ENCODE assay signal across 22 mouse cellular contexts in genomic region chr13:58947056-58947455, GRCm38 (mm10).
DNase-seq lines count a peak whose midpoint lies in the region; ATAC-seq and TF ChIP-seq lines count a peak whose summit lies in the region.
"Had no signal": no experiment of that assay in that cellular context is flagged by ENCODE, and none has a peak within 500 bp of the region (broad histone marks: within the 10 kb centered on the region; RNA-seq: fewer than 3 reads in every experiment).

No protein-coding gene starts in this region.

- 41% methylated on average over 9 of the region's 9 CpGs for WGBS in forebrain, postnatal 0 days
- WGBS in forebrain, embryonic 12.5 days, result 43% methylated on average over 9 of the region's 9 CpGs
- 44% methylated on average over 9 of the region's 9 CpGs for WGBS in midbrain, embryonic 11.5 days
- 48% methylated on average over 9 of the region's 9 CpGs for WGBS in midbrain, embryonic 10.5 days
- 35% methylated on average over 9 of the region's 9 CpGs for WGBS in midbrain, postnatal 0 days

- no peaks in the 10 kb centered on the region for H3K4me1 ChIP-seq in forebrain, postnatal 0 days (ENCODE audit: insufficient read depth)
- no peaks in the 10 kb centered on the region for H3K4me1 ChIP-seq in forebrain, embryonic 12.5 days
- H3K4me1 ChIP-seq in midbrain, embryonic 11.5 days (ENCODE audit: control insufficient read depth, insufficient read depth, low read length), result no peaks in the 10 kb centered on the region
- H3K4me1 ChIP-seq in midbrain, embryonic 10.5 days, result peaks cover 14% of the 10 kb centered on the region
- H3K4me1 ChIP-seq in midbrain, postnatal 0 days (ENCODE audit: insufficient read depth, low read length), result peaks cover 12% of the 10 kb centered on the region
- H3K4me1 ChIP-seq: limb, embryonic 10.5 days; megakaryocyte, embryonic 14.5 days had no signal

- DNase-seq in forebrain, postnatal 0 days, result no peak
- DNase-seq in midbrain, embryonic 11.5 days (ENCODE audit: low spot score, missing footprints), result peak; percentile 47
- no peak for DNase-seq in midbrain, embryonic 10.5 days (ENCODE audit: low spot score)
- DNase-seq in c-Kit-positive CD71-positive TER-119-positive erythroid progenitor cells, embryonic 14.5 days (ENCODE audit: low spot score), result peak; percentile 14
- no peak for DNase-seq in midbrain, postnatal 0 days (ENCODE audit: low spot score)
- DNase-seq in right cerebral cortex, postnatal 14 days, result no peak
- no peak for DNase-seq in adrenal gland, postnatal 14 days
- DNase-seq: adrenal gland, adult 2 months; B cell, adult 2 months; cerebellum, adult 11 months; gastrocnemius, adult 2 months; heart, postnatal 10 days; kidney, adult 18-20 months; layer of hippocampus, postnatal 36 days; lung, adult 2 months; thymus, postnatal 14 days had no signal

- H3K9ac ChIP-seq in forebrain, postnatal 0 days, result no peak overlapping the region
- H3K9ac ChIP-seq in forebrain, embryonic 12.5 days, result no peak overlapping the region
- no peak overlapping the region for H3K9ac ChIP-seq in midbrain, embryonic 11.5 days (ENCODE audit: low read length)
- H3K9ac ChIP-seq in midbrain, postnatal 0 days (replicated peaks; ENCODE audit: low read length, poor library complexity, severe bottlenecking), result no peak overlapping the region

- ATAC-seq in forebrain, postnatal 0 days, result no peak
- ATAC-seq in forebrain, embryonic 12.5 days (ENCODE audit: low FRiP score), result no peak
- ATAC-seq in midbrain, embryonic 11.5 days (ENCODE audit: low FRiP score), result no peak
- ATAC-seq in midbrain, postnatal 0 days (ENCODE audit: low FRiP score), result no peak

- H3K36me3 ChIP-seq in forebrain, postnatal 0 days (ENCODE audit: insufficient read depth), result no peaks in the 10 kb centered on the region
- no peaks in the 10 kb centered on the region for H3K36me3 ChIP-seq in forebrain, embryonic 12.5 days (replicated peaks)
- H3K36me3 ChIP-seq in midbrain, embryonic 11.5 days (ENCODE audit: control insufficient read depth, insufficient read depth, low read length), result no peaks in the 10 kb centered on the region
- H3K36me3 ChIP-seq in midbrain, embryonic 10.5 days, result no peaks in the 10 kb centered on the region
- H3K36me3 ChIP-seq in midbrain, postnatal 0 days (ENCODE audit: insufficient read depth, low read length), result no peaks in the 10 kb centered on the region
- H3K36me3 ChIP-seq: limb, embryonic 10.5 days had no signal

- no peak for TF ChIP-seq CTCF in forebrain, postnatal 0 days (IDR thresholded peaks at IDR 0.05; ENCODE audit: low read depth)
- TF ChIP-seq CTCF in midbrain, postnatal 0 days (IDR thresholded peaks at IDR 0.05), result no peak

- no peak overlapping the region for H3K4me3 ChIP-seq in forebrain, postnatal 0 days (ENCODE audit: low read depth, low read length)
- no peak overlapping the region for H3K4me3 ChIP-seq in forebrain, embryonic 12.5 days (replicated peaks)
- H3K4me3 ChIP-seq in midbrain, embryonic 11.5 days (ENCODE audit: low read depth, low read length), result no peak overlapping the region
- H3K4me3 ChIP-seq in midbrain, embryonic 10.5 days, result no peak overlapping the region
- H3K4me3 ChIP-seq in midbrain, postnatal 0 days (ENCODE audit: low read depth, low read length), result no peak overlapping the region
- H3K4me3 ChIP-seq: gastrocnemius, adult 2 months; limb, embryonic 10.5 days; megakaryocyte, embryonic 14.5 days had no signal

- no peaks in the 10 kb centered on the region for H3K9me3 ChIP-seq in forebrain, postnatal 0 days (ENCODE audit: low read length)
- H3K9me3 ChIP-seq in forebrain, embryonic 12.5 days, result no peaks in the 10 kb centered on the region
- H3K9me3 ChIP-seq in midbrain, embryonic 11.5 days (ENCODE audit: control insufficient read depth, low read length), result no peaks in the 10 kb centered on the region
- H3K9me3 ChIP-seq in midbrain, embryonic 10.5 days (replicated peaks), result no peaks in the 10 kb centered on the region
- H3K9me3 ChIP-seq in midbrain, postnatal 0 days (ENCODE audit: low read length), result no peaks in the 10 kb centered on the region
- H3K9me3 ChIP-seq: limb, embryonic 10.5 days had no signal

- H3K27ac ChIP-seq in forebrain, postnatal 0 days (ENCODE audit: low read depth, low read length), result peak overlapping the region; percentile 75
- H3K27ac ChIP-seq in forebrain, embryonic 12.5 days, result no peak overlapping the region
- H3K27ac ChIP-seq in midbrain, embryonic 11.5 days (ENCODE audit: low read depth, low read length), result no peak overlapping the region
- H3K27ac ChIP-seq in midbrain, embryonic 10.5 days (replicated peaks), result no peak overlapping the region
- peak overlapping the region; percentile 38; the same call in 1 of the 2 replicates for H3K27ac ChIP-seq in midbrain, postnatal 0 days (ENCODE audit: low read depth, low read length)
- H3K27ac ChIP-seq: gastrocnemius, adult 2 months; kidney, postnatal 0 days; limb, embryonic 10.5 days; stomach, postnatal 0 days had no signal

- no peak overlapping the region for H3K4me2 ChIP-seq in forebrain, postnatal 0 days (ENCODE audit: low read depth)
- H3K4me2 ChIP-seq in forebrain, embryonic 12.5 days, result no peak overlapping the region
- H3K4me2 ChIP-seq in midbrain, embryonic 11.5 days, result no peak overlapping the region
- no peak overlapping the region for H3K4me2 ChIP-seq in midbrain, postnatal 0 days (ENCODE audit: low read depth, low read length, poor library complexity, severe bottlenecking)
- H3K4me2 ChIP-seq: heart, embryonic 11.5 days had no signal

- no peaks in the 10 kb centered on the region for H3K27me3 ChIP-seq in forebrain, postnatal 0 days (ENCODE audit: insufficient read depth, low read length)
- no peaks in the 10 kb centered on the region for H3K27me3 ChIP-seq in forebrain, embryonic 12.5 days
- H3K27me3 ChIP-seq in midbrain, embryonic 11.5 days (ENCODE audit: control insufficient read depth, insufficient read depth, low read length), result no peaks in the 10 kb centered on the region
- no peaks in the 10 kb centered on the region for H3K27me3 ChIP-seq in midbrain, embryonic 10.5 days (ENCODE audit: low read depth, poor library complexity, severe bottlenecking)
- no peaks in the 10 kb centered on the region for H3K27me3 ChIP-seq in midbrain, postnatal 0 days (ENCODE audit: insufficient read depth, low read length)
- H3K27me3 ChIP-seq: megakaryocyte, embryonic 14.5 days had no signal

Comparison
In these comparisons a context has a peak if more than half of its experiments do, and no peak if none do; other contexts are left out.
1. DNase-seq: peak in midbrain, embryonic 11.5 days (single experiment) and c-Kit-positive CD71-positive TER-119-positive erythroid progenitor cells, embryonic 14.5 days (single experiment); none in forebrain, postnatal 0 days (single experiment), midbrain, embryonic 10.5 days (single experiment), midbrain, postnatal 0 days (single experiment), right cerebral cortex, postnatal 14 days (single experiment) and adrenal gland, postnatal 14 days (single experiment).
2. H3K27ac ChIP-seq: peak in forebrain, postnatal 0 days (single experiment) and midbrain, postnatal 0 days (single experiment); none in forebrain, embryonic 12.5 days (single experiment), midbrain, embryonic 11.5 days (single experiment) and midbrain, embryonic 10.5 days (single experiment).